Mouse (Mus musculus): Measurements from ENCODE around the gene Cyp2d10. TPM values are rescaled to one million over a fixed set of nuclear protein-coding genes. Genes with fewer than 3 reads are reported as not detected.
"Not testable (repeated sequence)": the region's sequence is repeated elsewhere in the genome, so short reads cannot be mapped to it uniquely, and the experiment has no call there.

Cyp2d10 gene
- total RNA-seq (2022), result under 1 TPM in 2 of 4 experiments, not detected in 2; 0.41 to 0.80 TPM

DNA sequence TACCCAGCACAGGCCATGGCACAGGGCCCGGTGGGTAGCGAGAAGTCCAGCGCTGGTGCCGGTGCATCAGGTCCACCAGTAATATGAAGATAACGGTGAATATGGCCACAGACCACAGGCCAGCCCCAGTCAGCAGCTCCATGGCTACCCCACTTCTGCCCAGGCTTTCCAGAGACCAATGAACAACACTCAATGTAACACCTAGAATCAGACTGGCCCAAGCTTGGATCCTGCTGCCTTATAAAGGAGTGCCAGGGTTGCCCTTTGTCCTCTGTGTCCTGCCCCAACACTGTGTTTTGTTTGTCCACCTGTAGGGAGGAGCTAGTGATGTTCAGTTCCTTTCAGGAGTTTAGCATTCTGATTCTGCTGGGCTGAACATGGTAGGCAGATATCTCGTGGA lies at the start of gene Cyp2d10:
TSS of gene Cyp2d10 (minus strand) at position 215 of the 400 bp plus-strand sequence.
- no peak for DNase-seq (ENCODE audit: low spot score)

DNA sequence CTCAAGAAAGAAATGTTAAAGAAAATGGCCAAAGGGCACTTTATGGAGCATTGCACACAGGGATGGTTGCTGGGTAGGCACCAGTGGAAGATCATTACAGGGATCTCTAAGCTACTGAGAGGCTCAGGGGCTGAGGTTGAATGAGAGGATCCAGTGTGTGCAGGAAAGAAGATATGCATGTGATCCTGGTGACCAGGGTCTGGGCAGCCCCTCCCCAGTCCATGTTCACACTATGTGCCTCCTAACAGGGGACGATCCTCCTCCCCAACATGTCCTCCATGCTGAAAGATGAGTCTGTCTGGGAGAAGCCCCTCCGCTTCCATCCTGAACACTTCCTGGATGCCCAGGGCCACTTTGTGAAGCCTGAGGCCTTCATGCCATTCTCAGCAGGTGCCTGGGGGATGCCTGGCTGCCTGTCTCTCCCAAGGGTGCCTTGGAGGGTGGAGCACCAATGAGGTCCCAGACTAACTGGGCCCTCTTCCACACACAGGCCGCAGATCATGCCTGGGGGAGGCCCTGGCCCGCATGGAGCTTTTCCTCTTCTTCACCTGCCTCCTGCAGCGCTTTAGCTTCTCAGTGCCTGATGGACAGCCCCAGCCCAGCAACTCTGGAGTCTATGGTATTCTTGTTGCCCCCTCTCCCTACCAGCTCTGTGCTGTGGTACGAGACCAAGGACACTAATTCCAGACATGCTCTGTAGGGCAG lies 49.2 kb upstream of the Cyp2d10 start:
- not testable (repeated sequence) for DNase-seq (ENCODE audit: low spot score)

DNA sequence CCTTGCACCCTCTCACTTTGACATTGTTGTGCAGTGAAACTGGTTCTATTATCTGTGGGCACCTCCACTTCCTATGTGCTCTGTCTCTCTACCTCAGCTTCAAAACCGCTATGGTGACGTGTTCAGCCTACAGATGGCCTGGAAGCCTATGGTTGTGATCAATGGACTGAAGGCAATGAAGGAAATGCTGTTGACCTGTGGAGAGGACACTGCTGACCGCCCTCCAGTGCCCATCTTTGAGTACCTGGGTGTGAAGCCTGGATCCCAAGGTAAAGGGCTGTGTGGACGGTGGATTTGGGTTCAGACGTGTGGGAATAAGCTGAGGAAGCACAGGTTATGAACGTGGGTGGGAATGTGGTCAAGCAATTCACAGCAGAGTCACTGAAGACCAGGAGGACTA lies 46.5 kb upstream of the Cyp2d10 start:
- DNase-seq (ENCODE audit: low spot score), result not testable (repeated sequence)

DNA sequence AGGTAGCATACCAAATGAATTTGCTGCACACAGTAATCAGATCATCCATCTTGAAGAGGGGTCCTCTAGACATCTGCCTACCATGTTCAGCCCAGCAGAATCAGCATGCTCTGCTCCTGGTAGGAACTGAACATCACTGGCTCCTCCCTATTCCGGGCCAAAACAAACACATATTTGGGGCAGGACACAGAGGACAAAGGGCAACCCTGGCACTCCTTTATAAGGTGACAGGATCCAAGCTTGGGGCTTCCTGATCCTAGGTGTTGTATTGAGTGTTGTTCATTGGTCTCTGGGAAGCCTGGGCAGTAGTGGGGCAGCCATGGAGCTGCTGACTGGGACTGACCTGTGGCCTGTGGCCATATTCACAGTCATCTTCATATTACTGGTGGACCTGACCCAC lies 45.1 kb upstream of the Cyp2d10 start:
- not testable (repeated sequence) for DNase-seq (ENCODE audit: low spot score)

DNA sequence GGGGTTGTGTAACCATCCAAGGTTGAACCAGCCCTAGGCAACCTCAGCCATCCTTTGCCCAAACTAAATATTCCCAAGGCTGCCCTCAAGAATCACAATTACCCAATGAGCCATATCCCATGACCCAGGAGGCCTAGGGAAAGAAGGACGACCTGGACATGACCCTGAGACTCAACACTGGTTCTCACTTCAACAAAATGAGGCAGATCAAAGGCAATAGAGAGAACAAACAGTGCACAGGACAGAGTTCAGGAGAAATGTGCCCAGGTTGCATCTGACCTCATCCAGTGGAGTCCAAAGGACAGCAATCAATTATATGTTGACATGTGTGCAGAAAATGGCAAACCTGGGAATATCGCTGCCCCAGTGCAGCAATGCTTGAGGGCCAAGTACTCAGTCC lies 43.0 kb upstream of the Cyp2d10 start:
- not testable (repeated sequence) for DNase-seq (ENCODE audit: low spot score)

DNA sequence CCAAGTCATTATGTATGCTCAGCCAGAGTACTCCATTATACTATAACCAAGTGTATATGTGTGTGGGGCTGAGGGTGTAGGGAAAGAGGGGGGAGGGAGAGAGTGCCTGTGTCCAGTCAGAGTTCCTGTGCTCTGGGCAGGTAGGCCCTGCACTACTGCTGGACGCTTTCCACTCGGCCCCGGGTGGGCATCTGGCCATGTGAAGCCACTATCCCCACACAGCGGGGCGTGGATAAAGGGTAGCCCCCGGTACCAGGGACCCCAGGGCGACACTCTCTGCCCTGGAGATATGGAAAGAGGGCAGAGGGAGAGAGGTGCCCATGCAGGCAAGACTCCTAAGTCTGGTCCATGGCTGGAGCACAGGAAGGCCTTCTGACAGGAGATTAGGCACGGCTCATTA lies 38.2 kb upstream of the Cyp2d10 start:
- DNase-seq (ENCODE audit: low spot score), result no peak

DNA sequence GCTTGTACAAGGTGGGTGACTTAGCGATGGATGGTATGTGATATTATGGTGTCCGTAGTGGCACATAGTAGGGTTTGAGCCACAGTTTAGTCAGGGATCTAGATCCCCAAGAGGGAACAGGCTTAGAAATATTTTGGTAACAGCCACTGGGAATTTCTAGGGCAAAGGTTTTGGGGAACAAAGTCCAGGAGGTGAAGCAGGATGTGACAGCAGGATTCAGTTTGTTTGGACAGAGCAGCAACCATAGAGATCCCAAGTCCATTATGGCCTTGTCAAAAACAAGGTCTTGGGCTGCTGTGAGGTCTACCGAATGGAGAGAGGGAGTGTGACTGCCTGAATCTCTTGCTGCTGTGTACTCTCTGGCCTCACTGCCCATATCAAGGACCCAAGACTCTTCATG lies 36.7 kb upstream of the Cyp2d10 start:
- DNase-seq (ENCODE audit: low spot score), result no peak

DNA sequence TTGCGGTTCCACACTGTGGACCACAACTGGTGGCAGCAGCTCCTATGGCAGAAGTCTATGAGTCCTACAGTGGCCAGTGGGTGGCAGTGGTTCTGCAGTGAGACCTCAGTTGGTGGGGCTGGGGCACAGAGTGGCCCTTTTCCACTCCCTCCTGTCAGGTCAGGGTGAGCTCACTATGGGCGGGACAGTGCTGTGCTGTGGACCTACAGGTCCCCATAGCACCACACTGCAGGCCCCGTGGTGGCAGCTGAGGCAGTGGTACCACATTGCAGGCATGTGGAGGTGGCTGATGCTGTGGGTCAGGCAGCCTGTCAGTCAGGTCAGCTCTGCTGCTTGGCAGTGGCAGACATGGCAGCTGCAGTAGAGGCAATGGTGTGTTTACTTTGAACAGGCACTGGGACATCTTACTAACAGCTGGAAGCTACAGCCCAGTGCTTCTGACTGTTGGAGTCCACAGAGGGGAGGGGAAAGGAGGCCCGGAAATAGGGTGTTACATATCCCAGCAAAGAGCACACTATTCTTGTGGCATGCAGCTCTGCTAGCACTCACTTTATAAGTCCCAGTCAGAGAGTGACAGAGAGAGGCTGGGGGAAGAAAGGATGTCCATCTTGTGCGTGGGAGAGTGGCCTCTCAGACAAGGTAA lies 31.1 kb upstream of the Cyp2d10 start:
- DNase-seq (ENCODE audit: low spot score), result no peak

DNA sequence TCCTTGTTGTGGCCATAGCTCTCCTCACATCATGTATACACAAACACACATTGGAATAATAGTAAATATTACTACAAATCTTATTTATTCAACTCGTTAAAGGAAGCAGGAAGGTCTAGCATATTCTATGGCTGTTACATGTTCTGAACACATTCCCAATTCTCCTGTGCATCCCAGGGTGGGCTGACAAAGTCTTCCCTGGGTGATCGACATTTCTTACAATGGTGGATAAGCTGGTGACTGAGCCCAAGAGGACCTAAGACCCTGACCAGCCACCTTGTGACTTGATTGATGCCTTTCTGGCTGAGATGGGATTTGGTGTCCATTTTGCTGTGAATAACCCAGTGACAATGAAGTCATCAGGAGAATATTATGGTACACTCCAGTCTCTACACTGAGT lies 28.6 kb upstream of the Cyp2d10 start:
- no peak for DNase-seq (ENCODE audit: low spot score)

DNA sequence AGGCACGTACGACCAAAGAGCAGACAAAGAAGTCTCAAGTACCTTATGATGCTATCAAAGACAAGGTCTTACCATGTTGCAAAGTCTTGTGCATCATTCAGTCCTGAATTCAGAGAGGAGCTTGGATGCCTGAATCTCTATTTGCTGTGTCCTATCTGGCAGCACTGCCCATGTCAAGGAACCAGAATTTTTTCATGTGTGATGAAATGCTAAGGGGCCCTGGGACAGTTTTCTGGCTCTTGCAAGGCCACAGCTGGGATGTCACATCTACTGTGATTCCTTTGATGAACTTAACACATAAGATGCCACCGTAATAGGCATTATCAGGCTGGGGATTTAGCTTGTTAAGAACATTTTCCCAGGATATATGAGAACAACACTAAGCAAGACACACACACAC lies 28.0 kb upstream of the Cyp2d10 start:
- no peak for DNase-seq (ENCODE audit: low spot score)

DNA sequence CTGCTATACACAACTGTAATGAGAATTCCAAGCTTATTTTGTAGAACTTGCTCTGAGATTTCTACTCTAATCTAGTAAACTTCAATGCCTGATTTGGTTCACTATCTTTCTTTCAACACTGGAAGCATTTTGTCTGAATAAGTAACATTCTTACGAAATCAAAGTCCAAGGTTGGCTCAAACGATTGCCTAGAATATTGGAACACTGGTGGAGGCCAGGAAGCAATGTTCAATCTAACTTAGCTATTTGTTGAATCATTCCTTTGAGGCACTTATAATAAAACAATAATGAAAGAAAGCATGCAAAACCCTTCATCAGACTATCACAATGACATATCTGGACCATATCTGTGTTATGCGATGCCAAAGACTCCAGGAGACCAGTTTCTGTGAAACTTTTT lies 27.5 kb upstream of the Cyp2d10 start:
- no peak for DNase-seq (ENCODE audit: low spot score)

DNA sequence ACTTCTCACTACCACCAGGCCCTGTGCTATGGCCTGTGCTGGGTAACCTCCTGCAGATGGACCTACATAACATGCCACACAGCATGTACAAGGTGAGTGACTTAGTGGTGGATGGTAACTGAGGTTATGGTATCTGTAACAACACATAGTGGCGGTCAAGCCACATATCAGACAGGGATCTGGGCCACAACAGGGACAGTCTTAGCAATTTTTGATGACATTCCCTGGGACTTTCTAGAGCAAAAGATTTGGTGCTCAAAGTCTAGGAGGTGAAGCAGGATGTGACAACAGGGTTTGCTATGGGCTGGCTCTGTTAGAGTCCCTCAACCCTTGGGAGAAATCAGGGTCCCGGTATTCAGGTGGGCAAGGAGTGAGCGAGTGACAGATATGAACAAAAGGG lies 26.6 kb upstream of the Cyp2d10 start:
- DNase-seq (ENCODE audit: low spot score), result no peak

DNA sequence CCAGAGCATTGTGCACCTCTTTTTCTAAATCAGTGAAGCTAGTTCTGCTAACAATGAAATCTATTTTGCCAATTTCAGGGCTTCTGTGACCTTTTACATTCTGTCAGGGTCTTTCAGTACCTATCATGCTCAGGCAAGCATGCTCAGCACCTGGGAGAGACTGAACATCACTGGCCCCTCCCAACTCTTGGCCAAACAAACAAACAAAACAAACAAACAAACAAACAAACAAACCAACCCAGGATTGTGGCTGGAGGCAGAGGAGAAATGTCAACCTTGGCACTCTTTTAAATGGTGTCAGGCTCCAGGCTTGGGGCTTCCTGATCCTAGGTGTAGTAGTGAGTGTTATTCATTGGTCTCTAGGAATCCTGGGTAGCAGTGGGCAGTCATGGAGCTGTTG lies 26.1 kb upstream of the Cyp2d10 start, which contains the start of gene Cyp2d9:
TSS of gene Cyp2d9 (plus strand) at position 301 of the 400 bp plus-strand sequence.
- no peak for DNase-seq (ENCODE audit: low spot score)

DNA sequence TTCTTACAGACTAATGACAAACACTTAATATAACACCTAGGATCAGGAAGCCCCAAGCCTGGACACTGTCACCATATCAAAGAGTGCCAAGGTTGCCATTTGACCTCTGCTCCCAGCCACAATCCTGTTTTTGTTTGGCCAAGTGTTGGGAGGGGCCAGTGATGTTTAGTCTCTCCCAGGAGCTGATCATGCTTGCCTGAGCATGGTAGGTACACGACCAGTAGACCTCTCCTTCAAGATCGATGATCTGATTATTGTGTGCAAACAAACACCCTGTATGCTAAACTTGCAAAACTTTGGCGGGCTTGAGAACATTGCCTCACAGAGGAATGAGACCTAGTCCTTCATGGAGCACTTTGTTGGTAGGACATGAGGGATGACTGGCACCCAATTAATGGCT lies 16.5 kb upstream of the Cyp2d10 start:
- DNase-seq (ENCODE audit: low spot score), result no peak

DNA sequence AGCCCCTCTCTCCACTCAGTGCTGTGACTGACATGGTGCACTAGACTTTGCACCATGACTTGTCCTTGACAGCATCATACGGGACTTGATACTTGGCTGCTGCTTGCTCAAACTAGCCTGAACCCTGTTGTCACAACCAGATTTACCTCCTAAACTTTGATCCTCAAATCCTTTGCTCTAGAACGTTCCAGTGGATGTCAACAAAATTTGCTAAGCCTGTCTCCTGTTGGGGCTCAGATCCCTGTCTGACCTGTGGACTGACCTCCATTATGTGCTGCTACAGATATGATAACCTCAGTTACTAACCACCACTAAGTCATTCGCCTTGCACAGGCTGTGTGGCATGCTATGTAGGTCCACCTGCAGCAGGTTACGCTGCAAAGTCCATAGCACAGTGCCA lies 15.9 kb upstream of the Cyp2d10 start:
- DNase-seq (ENCODE audit: low spot score), result no peak

DNA sequence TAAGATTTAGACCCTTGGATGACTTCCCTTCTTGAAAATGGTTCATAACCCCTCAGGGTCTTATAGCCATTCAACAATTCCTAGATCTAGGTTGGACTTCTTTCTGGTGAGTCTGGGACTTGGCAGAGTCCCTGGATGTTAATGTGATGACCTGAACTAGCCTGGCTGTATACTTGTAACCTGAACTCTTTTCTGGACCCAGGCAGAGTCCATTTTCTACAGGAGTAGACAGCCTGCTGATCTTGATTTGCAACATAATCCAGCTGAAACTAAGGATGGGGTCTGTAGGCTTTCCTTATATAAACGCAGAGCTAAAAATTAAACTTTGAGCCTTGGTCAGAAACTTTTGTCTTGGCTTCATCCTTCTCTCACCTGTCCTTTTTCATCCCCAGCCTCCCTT lies 11.6 kb upstream of the Cyp2d10 start:
- DNase-seq (ENCODE audit: low spot score), result no peak

DNA sequence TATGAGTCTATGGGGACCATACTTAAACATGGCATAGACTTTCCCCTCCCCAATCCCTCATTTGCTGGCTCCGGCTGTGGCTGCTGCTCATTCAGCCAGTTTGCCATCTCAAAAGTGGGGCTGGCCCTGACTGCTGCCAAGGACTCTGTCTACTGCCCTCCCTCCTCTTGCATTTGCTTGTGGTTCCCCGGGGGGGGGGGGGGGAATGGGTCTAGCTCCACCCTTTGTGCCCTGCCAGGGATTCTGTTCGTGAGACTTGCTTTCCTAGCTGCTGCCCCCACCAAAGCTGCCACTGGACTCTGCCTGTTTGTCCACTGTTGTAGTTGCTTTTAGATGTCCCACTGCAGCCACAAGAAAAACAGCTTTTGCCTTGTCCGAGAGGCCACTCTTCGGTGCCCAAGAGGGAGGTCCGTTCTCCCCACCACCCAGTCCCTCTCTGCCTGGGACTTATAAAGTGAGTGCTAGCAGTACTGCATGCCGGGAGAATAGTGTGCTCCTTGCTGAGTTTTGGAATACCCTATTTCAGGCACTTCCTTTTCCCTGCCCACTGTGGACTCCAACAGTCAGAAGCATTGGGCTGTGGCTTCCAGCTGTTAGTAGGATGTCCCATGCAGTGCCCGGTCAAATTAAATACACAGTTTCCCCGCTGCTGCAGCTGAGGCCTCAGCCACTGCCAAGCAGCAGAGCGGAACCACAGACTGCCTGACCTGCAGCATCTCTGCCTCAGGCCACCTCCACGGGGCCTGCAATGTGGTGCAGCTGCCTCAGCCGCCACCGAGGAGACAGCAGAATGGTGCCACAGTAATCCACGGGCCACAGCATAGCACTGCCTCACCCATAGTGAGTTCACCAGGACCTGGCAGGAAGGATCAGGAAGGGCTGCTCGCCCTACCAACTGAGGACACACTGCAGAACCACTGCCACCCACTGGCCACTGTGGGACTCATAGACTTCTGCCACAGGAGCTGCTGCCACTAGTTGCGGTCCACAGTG lies 10.1 kb upstream of the Cyp2d10 start:
- peak; percentile 88 for DNase-seq (ENCODE audit: low spot score)

DNA sequence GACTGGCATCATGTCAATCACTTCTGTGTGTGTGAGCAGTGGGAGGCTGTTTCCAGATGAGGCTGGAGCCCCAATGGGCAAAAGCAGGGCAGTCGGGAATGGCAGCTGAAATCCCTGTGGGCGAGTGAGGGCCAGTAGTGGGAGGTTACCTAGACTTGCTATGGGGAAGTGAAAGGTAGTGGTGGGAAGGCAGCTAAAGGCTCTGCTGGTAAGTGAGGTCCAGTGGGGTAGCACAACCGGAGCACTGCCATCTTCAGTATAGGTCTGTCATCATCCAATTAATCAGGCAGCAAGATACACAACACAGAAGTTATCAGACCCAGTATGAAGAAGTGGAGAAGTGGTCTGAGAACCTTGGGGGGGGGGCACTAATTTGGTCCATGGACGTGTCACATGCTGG lies 541 bp upstream of the Cyp2d10 start:
- DNase-seq (ENCODE audit: low spot score), result no peak

DNA sequence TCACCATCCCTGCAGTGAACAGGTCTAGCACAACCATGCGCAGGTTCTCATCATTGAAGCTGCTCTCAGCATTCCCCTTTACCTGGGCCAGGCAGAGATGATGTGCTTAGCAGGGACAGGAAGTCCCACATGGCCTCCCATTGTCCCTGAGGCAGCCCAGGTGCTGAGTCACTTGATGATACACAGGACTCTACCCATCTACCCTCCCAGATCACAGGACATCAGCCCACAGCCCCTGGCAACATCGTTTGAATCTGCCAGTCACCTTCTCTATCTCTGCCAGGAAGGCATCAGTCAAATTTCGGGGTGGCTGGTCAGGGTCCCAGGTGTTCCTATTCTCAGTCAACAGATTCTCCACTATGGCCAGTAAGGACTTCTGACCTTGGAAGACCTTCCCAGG lies 2.8 kb downstream of the Cyp2d10 start:
- no peak for DNase-seq (ENCODE audit: low spot score)

DNA sequence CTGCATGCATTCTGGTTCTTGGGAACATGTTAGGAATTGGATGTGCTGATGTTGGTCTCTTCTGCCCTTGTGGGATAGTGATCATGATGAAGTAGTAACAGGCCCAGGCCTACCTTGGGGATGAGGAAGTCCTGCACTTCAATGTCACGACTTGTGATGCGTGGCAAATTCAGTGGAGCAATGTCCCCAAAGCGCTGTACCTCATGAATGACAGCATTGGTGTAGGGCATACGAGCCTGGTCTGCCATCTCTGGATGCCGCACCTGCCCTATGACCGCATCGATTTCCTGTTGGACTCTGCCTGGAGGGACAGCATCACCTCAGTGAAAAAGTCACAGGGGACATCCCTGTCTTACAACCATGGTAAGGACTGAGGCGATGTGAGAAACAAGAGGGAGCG lies 3.4 kb downstream of the Cyp2d10 start:
- DNase-seq (ENCODE audit: low spot score), result no peak

DNA sequence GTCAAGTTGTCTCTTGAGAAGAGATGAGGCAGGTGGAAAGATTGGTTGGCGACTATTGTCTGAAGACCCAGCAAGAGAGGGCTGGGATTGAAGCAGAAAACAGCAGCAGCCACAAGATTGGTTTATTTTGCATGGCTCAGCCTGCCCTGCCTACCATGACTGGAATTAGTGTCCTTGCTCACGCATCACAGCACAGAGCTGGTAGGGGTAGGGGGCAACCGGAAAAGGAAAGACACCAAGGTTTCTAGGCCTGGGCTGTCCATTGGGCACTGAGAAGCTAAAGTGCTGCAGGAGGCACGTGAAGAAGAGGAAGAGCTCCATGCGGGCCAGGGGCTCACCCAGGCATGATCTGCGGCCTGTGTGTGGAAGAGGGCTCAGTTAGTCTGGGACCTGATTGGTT lies 4.3 kb downstream of the Cyp2d10 start:
- no peak for DNase-seq (ENCODE audit: low spot score)

DNA sequence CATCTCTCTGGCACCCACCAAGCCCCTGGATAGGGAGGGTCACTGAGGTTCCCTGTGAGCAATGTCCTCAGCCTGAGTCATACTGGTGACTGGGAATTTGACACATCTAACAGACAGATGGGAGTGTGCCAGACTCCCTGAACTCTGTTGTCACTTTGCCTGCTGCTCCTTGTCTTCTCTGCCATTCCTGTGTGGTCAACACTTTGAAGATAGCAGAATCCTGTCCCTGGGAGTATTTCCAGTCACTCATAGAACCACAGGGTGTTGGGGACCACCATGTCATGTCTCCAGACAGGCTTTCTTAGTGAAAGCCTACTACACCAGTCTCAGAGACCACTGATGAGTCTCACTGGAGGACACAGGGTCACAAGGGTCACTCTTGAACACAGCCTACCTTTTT lies 4.9 kb downstream of the Cyp2d10 start:
- no peak for DNase-seq (ENCODE audit: low spot score)
